Mouse (Mus musculus) intestine, embryonic 14.5 days (tissue): ENCODE data around the gene Ccdc162. TPM values are rescaled to one million over a fixed set of nuclear protein-coding genes. Genes with fewer than 3 reads are reported as not detected.

Experiments
- ATAC-seq: fragments of 200-750 bp; cut with Nextera tagmentation; replicated peaks from 2 replicates; pipeline ENCODE4 v1.8.0; 2017; ENCODE audit warnings: low read depth, moderate number of reproducible peaks, moderate TSS enrichment, moderate library complexity; ENCODE audit not compliant: low FRiP score, low TSS enrichment
- DNase-seq: peaks from one replicate; pipeline ENCODE4 v3.0.0-alpha.2; 2018; ENCODE audit warnings: low spot score
- H3K27ac ChIP-seq: fragments of 300-500 bp; sonication (generic); 2 replicates; pipeline ENCODE4 v1.5.1; 2014; ENCODE audit warnings: low read depth, mild to moderate bottlenecking, control low read depth
- H3K27me3 ChIP-seq: fragments of 300-500 bp; sonication (generic); replicated peaks from 2 replicates; pipeline ENCODE4 v1.6.1; 2014; ENCODE audit warnings: low read length, control low read depth; ENCODE audit not compliant: control insufficient read depth, insufficient read depth
- H3K36me3 ChIP-seq: fragments of 300-500 bp; sonication (generic); 2 replicates; pipeline ENCODE4 v1.6.1; 2014; ENCODE audit warnings: low read length, control low read depth; ENCODE audit not compliant: control insufficient read depth, insufficient read depth
- H3K4me1 ChIP-seq: fragments of 300-500 bp; sonication (generic); replicated peaks from 2 replicates; pipeline ENCODE4 v1.6.1; 2014; ENCODE audit warnings: low read length, control low read depth, mixed read lengths; ENCODE audit not compliant: control insufficient read depth, insufficient read depth
- H3K4me2 ChIP-seq: fragments of 300-500 bp; sonication (generic); 2 replicates; pipeline ENCODE4 v1.6.1; 2014; ENCODE audit warnings: low read length
- H3K4me3 ChIP-seq: fragments of 300-500 bp; sonication (generic); 2 replicates; pipeline ENCODE4 v1.5.1; 2014; ENCODE audit warnings: low read depth, low read length, control low read depth, mixed read lengths
- H3K9ac ChIP-seq: fragments of 300-500 bp; sonication (generic); 2 replicates; pipeline ENCODE4 v1.6.1; 2014; ENCODE audit warnings: mild to moderate bottlenecking, low read length
- H3K9me3 ChIP-seq: fragments of 300-500 bp; sonication (generic); 2 replicates; pipeline ENCODE4 v1.6.1; 2016; ENCODE audit warnings: low read length, control low read depth; ENCODE audit not compliant: control insufficient read depth
- WGBS: fragments of 180-500 bp; shearing (Covaris S2); extraction: QIAGEN DNeasy Blood & Tissue Kit; methylation state at CpG from one replicate; pipeline ENCODE4 v1.1.7; 2014; 5-methylcytosine and 5-hydroxymethylcytosine counted together
- polyA plus RNA-seq: library from polyadenylated mRNA; unstranded; fragments of >200 nt; fragmentation: Nextera tagmentation; extraction: Ambion mirVana; gene quantifications from 2 replicates; pipeline ENCODE4 v1.2.1, GENCODE M21; 2014

The Ccdc162 gene
- polyA plus RNA-seq, 1 experiment from 2014 or later = 0.47 TPM

DNA sequence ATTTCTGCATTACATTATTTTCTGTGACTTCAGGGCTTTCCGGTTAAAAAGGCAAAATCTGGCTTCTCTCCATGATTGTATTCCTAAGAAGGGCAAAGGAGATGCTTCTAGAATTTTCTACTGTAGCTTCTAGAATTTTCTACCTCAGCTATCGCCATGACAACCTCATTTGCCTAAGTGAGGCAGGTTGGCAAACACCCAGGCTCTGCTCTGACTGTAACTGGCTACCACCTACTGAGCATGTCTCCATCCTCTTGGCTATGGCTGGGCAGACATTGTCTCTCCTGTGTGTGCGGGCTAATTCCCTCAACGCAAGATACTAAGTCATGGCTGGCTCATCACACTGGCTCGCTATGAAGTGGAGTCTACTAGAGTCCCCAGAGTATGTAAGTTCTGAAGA, 30.1 kb upstream of the Ccdc162 start:
- Histone ChIP-seq H3K27me3 (no peaks in the 10 kb centered on the region), H3K4me1 (no peaks in the 10 kb centered on the region), H3K4me3 (no peak overlapping the region), H3K9me3 (no peaks in the 10 kb centered on the region), H3K4me2 (no peak overlapping the region), H3K9ac (no peak overlapping the region), H3K36me3 (peaks cover 7% of the 10 kb centered on the region; the same call in 1 of the 2 replicates), H3K27ac (no peak overlapping the region)
- DNase-seq (no peak), ATAC-seq (no peak)
- WGBS = 96% methylated on average over 5 of the region's 5 CpGs

DNA sequence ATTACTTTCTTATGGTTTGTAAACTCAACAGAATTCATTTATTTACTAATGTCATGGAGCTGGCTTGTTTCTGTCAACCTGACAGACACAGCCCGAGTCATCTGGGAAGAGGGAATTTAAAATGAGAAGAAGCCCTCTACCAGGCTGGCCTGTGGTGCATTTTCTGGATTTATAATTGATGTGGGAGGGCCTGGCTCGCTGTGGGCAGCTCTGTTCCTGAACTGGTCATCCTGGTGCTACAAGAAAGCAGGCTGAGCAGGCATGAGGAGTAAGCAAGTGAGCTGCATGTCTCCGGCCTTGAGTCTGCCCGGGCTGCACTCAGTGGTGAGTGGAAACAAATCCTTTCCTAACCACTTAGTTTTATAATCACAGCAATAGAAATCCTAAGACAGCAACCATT, 27.6 kb upstream of the Ccdc162 start:
- H3K9me3 ChIP-seq = no peaks in the 10 kb centered on the region
- H3K27me3 ChIP-seq = no peaks in the 10 kb centered on the region
- H3K4me2 ChIP-seq = no peak overlapping the region
- DNase-seq (no peak), ATAC-seq (no peak)
- H3K4me1 ChIP-seq = no peaks in the 10 kb centered on the region
- WGBS = 53% methylated on average over 4 of the region's 4 CpGs
- peaks cover 7% of the 10 kb centered on the region; the same call in 1 of the 2 replicates for H3K36me3 ChIP-seq
- H3K9ac ChIP-seq = no peak overlapping the region
- H3K4me3 ChIP-seq = no peak overlapping the region
- H3K27ac ChIP-seq = no peak overlapping the region

DNA sequence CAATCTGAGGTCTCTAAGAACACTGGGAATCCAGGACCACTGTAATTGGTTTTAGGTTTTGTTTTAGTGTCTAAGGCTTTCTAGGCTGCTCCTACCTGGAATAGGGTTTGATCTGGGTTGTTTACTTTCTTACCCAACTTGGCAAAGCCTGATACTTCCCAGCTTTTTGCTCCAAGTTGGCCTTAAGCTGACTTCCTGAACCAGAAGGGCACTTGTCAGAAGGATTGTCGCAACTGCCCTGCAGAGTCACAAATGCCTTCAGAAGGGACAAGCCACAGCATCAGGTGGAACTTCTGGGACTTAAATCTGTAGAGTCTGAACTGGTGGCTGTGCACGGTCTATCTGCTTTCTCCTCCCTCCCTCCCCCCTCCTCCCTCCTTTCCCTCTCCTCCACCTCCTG, 23.8 kb upstream of the Ccdc162 start:
- H3K4me1 ChIP-seq = no peaks in the 10 kb centered on the region
- ATAC-seq = no peak
- no peak overlapping the region for H3K9ac ChIP-seq
- no peak overlapping the region for H3K4me3 ChIP-seq
- WGBS = 73% methylated on average over 2 of the region's 2 CpGs
- no peak overlapping the region for H3K27ac ChIP-seq
- DNase-seq = no peak
- no peaks in the 10 kb centered on the region for H3K9me3 ChIP-seq
- H3K4me2 ChIP-seq = no peak overlapping the region
- H3K36me3 ChIP-seq = peaks cover 7% of the 10 kb centered on the region; the same call in 1 of the 2 replicates
- H3K27me3 ChIP-seq = no peaks in the 10 kb centered on the region

DNA sequence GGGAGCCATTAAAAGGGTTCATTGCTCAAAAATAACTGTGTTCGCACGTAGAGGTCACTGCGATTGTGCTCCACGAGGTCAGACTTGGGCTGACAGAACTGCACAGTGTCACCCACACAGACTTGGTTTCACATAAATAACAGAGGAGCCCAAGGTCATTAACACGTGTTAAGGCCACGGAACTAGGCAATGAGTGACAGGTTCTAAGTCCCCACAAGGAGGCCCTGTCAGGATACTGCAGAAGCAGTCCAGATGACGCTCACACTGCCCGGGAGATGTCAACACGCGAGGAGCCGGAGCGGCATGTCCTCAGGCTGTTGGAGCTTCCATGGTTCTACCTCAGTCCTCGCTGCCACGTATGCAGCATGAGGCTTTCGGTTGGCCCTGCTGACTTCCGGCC, 20.8 kb upstream of the Ccdc162 start:
- Histone ChIP-seq H3K36me3 (no peaks in the 10 kb centered on the region), H3K27ac (no peak overlapping the region), H3K4me1 (no peaks in the 10 kb centered on the region), H3K4me3 (no peak overlapping the region), H3K9me3 (no peaks in the 10 kb centered on the region), H3K9ac (no peak overlapping the region), H3K4me2 (no peak overlapping the region), H3K27me3 (no peaks in the 10 kb centered on the region)
- ATAC-seq (no peak), DNase-seq (no peak)
- WGBS = 94% methylated on average over 16 of the region's 16 CpGs

DNA sequence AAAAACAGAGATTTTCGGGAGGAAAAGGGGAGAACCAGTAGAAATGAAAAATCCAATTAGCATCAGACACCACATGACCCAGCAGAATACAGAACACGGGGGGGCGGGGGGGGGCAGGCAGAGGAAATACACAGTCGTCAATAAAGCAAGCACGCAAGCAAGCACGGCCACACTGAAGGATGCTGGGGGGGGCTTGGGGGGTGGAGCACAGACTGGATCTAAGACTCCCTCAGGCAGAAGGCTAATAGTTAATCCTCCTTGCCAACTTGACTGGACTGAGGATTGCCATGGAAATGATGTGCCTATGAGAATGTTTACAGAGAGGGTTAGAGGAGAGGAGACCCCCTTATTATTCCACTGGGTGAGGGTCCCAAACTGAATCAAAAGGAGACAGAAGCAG, 19.0 kb upstream of the Ccdc162 start:
- Histone ChIP-seq H3K27me3 (no peaks in the 10 kb centered on the region), H3K9me3 (no peaks in the 10 kb centered on the region), H3K4me2 (no peak overlapping the region), H3K9ac (no peak overlapping the region), H3K27ac (no peak overlapping the region), H3K4me3 (no peak overlapping the region), H3K36me3 (peaks cover 2% of the 10 kb centered on the region; the same call in 1 of the 2 replicates), H3K4me1 (no peaks in the 10 kb centered on the region)
- ATAC-seq (no peak), DNase-seq (no peak)
- WGBS = 62% methylated on average over 6 of the region's 6 CpGs

DNA sequence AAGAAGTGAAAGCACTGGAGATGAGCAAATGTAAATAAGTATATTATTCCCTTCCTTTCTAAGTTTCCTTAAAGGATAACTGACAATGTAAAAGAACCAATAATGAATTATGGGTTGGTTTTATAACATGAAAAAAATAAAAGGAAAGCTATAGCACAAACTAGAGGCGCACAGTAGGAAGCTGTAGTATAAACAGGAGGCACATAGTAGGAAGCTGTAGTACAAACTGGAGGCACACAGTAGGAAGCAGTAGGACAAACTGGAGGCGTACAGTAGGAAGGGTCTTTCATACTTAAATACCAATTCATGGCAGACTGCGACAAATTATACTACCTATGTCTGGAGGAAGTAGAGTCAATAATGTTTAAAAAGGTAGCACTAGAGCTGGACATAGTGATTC, 16.8 kb upstream of the Ccdc162 start:
- Histone ChIP-seq H3K4me1 (no peaks in the 10 kb centered on the region), H3K4me3 (no peak overlapping the region), H3K27me3 (no peaks in the 10 kb centered on the region), H3K36me3 (peaks cover 4% of the 10 kb centered on the region; the same call in 1 of the 2 replicates), H3K4me2 (no peak overlapping the region), H3K27ac (no peak overlapping the region), H3K9me3 (no peaks in the 10 kb centered on the region), H3K9ac (no peak overlapping the region)
- DNase-seq (no peak), ATAC-seq (no peak)
- 94% methylated on average over 3 of the region's 3 CpGs for WGBS

DNA sequence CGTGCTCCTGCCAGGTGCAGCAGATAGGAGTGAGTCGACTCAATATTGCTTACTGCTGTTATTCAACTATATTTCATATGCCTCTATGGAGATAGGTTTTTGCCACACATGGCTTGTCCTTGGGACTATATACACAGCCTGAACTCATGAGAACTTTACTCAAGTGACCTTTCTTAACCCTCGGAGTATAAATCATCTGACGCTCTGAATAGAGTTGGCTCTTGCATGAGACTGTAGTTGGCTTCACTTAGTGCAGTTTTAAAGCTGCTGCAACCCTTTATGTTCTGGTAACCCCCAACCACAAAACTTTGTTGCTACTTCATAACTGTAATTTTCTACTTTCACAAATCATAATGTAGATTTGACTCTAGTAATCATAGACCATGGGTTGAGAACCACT, 15.5 kb upstream of the Ccdc162 start:
- Histone ChIP-seq H3K4me3 (no peak overlapping the region), H3K9ac (no peak overlapping the region), H3K4me1 (no peaks in the 10 kb centered on the region), H3K9me3 (no peaks in the 10 kb centered on the region), H3K27ac (no peak overlapping the region), H3K27me3 (no peaks in the 10 kb centered on the region), H3K36me3 (peaks cover 6% of the 10 kb centered on the region; the same call in 1 of the 2 replicates), H3K4me2 (no peak overlapping the region)
- WGBS = 88% methylated on average over 4 of the region's 4 CpGs
- ATAC-seq (no peak), DNase-seq (no peak)

DNA sequence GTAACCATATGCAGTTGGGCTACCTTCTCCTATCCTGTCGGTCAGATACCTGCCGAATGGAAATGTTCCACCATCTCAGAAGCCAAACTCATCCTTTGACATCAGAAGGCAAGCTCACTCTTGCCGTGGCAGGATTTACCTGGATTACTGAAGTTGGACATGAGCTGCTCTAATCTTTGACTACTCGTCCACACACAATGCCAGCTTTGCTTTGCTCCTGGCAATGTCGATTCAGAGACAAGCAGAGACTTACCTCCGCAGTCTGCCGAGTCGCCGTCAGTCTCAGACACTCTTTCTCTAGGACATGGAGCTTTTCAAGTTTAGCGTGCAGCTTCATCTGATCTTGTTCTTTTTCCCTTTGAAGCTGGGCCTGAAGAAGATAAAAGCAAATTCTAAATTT, 14.3 kb upstream of the Ccdc162 start:
- Histone ChIP-seq H3K4me3 (no peak overlapping the region), H3K27ac (no peak overlapping the region), H3K4me1 (no peaks in the 10 kb centered on the region; the same call in 1 of the 2 replicates), H3K36me3 (peaks cover 6% of the 10 kb centered on the region; the same call in 1 of the 2 replicates), H3K9me3 (no peaks in the 10 kb centered on the region), H3K4me2 (no peak overlapping the region), H3K27me3 (no peaks in the 10 kb centered on the region), H3K9ac (no peak overlapping the region)
- DNase-seq (no peak), ATAC-seq (no peak)
- 92% methylated on average over 10 of the region's 10 CpGs for WGBS

DNA sequence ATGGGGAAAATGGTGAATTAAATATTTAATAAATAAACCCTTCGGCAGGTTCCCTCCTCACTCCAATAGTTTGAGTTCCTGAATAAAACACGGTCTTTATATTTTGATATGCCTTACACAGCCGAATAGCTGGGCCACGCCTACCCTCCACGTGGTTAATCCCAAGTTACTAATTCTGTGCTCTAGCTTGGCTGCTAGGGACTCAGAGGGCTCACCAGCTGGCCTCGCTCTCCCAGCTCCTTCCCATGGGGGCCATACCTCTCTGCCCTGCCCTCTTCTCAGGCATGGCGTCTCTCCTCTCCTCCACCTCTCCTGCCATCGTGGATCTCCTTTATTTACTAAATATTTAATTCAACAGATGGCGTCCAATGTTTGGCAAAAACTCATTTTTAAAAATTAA, 9.8 kb upstream of the Ccdc162 start:
- H3K27ac ChIP-seq = no peak overlapping the region
- no peak overlapping the region for H3K4me2 ChIP-seq
- H3K9ac ChIP-seq = no peak overlapping the region
- peaks cover 6% of the 10 kb centered on the region; the same call in 1 of the 2 replicates for H3K36me3 ChIP-seq
- H3K9me3 ChIP-seq = no peaks in the 10 kb centered on the region
- no peak overlapping the region for H3K4me3 ChIP-seq
- H3K4me1 ChIP-seq = no peaks in the 10 kb centered on the region; the same call in 1 of the 2 replicates
- WGBS = 82% methylated on average over 9 of the region's 9 CpGs
- DNase-seq = no peak
- H3K27me3 ChIP-seq = no peaks in the 10 kb centered on the region
- no peak for ATAC-seq
